Mouse (Mus musculus) thymus, adult 2 months (tissue): ENCODE results near the gene Dnajb4.

ENCODE experiments used
- CTCF ChIP-seq: fragments of 200-500 bp; IDR thresholded peaks from 2 replicates; pipeline ENCODE4 v1.5.1; 2012; ENCODE audit warnings: mild to moderate bottlenecking, control low read depth, low read length, moderate library complexity, borderline replicate concordance; ENCODE audit not compliant: control insufficient read depth, poor library complexity, insufficient read depth; ENCODE audit errors: extremely low read depth
- POLR2A ChIP-seq: fragments of 200-500 bp; IDR thresholded peaks from 2 replicates; pipeline ENCODE4 v1.6.1; 2012; ENCODE audit warnings: mild to moderate bottlenecking, low read length, control low read depth, moderate library complexity; ENCODE audit not compliant: control insufficient read depth, poor library complexity, insufficient read depth; ENCODE audit errors: extremely low read depth

GRCm38 (mm10) chr3:152154095-152154494 lies 56.0 kb downstream of the Dnajb4 start:
- TF ChIP-seq CTCF (no peak), POLR2A (no peak)
